Comparison of ENCODE assay signal across 8 mouse cellular contexts in the genomic region with DNA sequence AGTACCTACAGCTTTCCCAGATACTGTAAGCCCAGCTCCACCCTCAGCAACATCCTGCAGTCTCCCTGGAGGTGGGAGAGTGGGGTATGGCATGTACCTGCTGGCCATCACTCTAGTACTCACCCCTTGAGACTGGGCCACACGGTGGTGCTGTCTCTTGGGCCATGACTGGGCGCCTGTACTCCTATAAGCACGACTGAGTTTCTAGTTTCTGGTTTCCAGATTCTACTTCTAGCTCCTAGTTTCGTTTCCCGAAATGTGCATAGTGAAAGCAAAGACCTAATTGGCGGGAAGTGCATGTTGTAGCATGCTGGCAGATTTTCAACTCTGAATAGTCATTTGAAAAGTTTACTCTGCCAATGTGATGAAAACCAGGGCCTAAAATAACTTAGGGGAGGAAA. TPM values are rescaled to one million over a fixed set of nuclear protein-coding genes. Genes with fewer than 3 reads are reported as not detected.
DNase-seq lines count a peak whose midpoint lies in the region; ATAC-seq and TF ChIP-seq lines count a peak whose summit lies in the region.

A gene (minus strand): TSS at position 227 of the 401 bp plus-strand sequence.

- no peak within 1 kb of the TSS for H3K4me3 ChIP-seq in forebrain, postnatal 0 days (ENCODE audit: low read depth, low read length)
- H3K4me3 ChIP-seq in forebrain, embryonic 12.5 days (replicated peaks): no peak within 1 kb of the TSS
- peak within 1 kb of the TSS in 1 of 3 experiments; percentile 3 for H3K4me3 ChIP-seq in CH12.LX (replicated peaks in 1 of 3; ENCODE audit: low read depth in 2 of 3, low read length in 2 of 3, poor library complexity in 1 of 3)
- H3K4me3 ChIP-seq in intestine, postnatal 0 days (ENCODE audit: low read depth, low read length): no peak within 1 kb of the TSS
- no peak within 1 kb of the TSS for H3K4me3 ChIP-seq in forebrain, embryonic 13.5 days

- TF ChIP-seq RAD21 in CH12.LX (IDR thresholded peaks at IDR 0.05; ENCODE audit: low read depth, low read length): peak; percentile 67

- dilution Hi-C loops in CH12.LX (cut with MboI; ENCODE audit: extremely low pct_ligation_motif_present, extremely low pct_unique_long_range_greater_than_20kb, low sequenced_read_pairs): no loop called here

- H3K4me1 ChIP-seq in forebrain, postnatal 0 days (ENCODE audit: insufficient read depth): no peaks in the 10 kb centered on the region
- H3K4me1 ChIP-seq in forebrain, embryonic 12.5 days: no peaks in the 10 kb centered on the region
- H3K4me1 ChIP-seq in CH12.LX (ENCODE audit: control insufficient read depth in 1 of 2, insufficient read depth in 2 of 2): peaks cover 4 to 21% of the 10 kb centered on the region in 2 experiments
- no peaks in the 10 kb centered on the region for H3K4me1 ChIP-seq in intestine, postnatal 0 days (replicated peaks; ENCODE audit: control insufficient read depth, insufficient read depth, low read length)
- no peaks in the 10 kb centered on the region for H3K4me1 ChIP-seq in forebrain, embryonic 13.5 days

- in situ Hi-C loops in CH12.LX (cut with MboI; ENCODE audit: low pct_ligation_motif_present, low pct_unique_long_range_greater_than_20kb, low sequenced_read_pairs): no loop called here

- H3K27me3 ChIP-seq in forebrain, postnatal 0 days (ENCODE audit: insufficient read depth, low read length): no peaks in the 10 kb centered on the region
- H3K27me3 ChIP-seq in forebrain, embryonic 12.5 days: no peaks in the 10 kb centered on the region
- H3K27me3 ChIP-seq in CH12.LX (replicated peaks): no peaks in the 10 kb centered on the region
- no peaks in the 10 kb centered on the region for H3K27me3 ChIP-seq in intestine, postnatal 0 days (replicated peaks; ENCODE audit: control insufficient read depth, insufficient read depth, low read length)
- no peaks in the 10 kb centered on the region for H3K27me3 ChIP-seq in forebrain, embryonic 13.5 days

- TF ChIP-seq EP300 in CH12.LX (IDR thresholded peaks at IDR 0.05; ENCODE audit: low read length): peak; percentile 81

- no peaks in the 10 kb centered on the region for H3K79me2 ChIP-seq in CH12.LX (replicated peaks; ENCODE audit: control insufficient read depth, extremely low read depth, insufficient read depth, poor library complexity, severe bottlenecking)

- no peak within 1 kb of the TSS for H3K9ac ChIP-seq in forebrain, postnatal 0 days
- H3K9ac ChIP-seq in forebrain, embryonic 12.5 days: no peak within 1 kb of the TSS
- no peak within 1 kb of the TSS for H3K9ac ChIP-seq in CH12.LX (ENCODE audit: insufficient read depth, low read depth)
- H3K9ac ChIP-seq in intestine, postnatal 0 days (ENCODE audit: low read depth, low read length): no peak within 1 kb of the TSS
- H3K9ac ChIP-seq in forebrain, embryonic 13.5 days: no peak within 1 kb of the TSS

- no peak within 1 kb of the TSS for H3K27ac ChIP-seq in forebrain, postnatal 0 days (ENCODE audit: low read depth, low read length)
- no peak within 1 kb of the TSS for H3K27ac ChIP-seq in forebrain, embryonic 12.5 days
- H3K27ac ChIP-seq in CH12.LX (ENCODE audit: insufficient read depth, low read depth): no peak within 1 kb of the TSS
- peak within 1 kb of the TSS; percentile 70 for H3K27ac ChIP-seq in intestine, postnatal 0 days (ENCODE audit: low read depth, low read length)
- no peak within 1 kb of the TSS for H3K27ac ChIP-seq in forebrain, embryonic 13.5 days

- DNase-seq in forebrain, postnatal 0 days: peak; percentile 14
- peak; percentile 85 for DNase-seq in CH12.LX (ENCODE audit: extremely low read depth)
- peak; percentile 40 for DNase-seq in fibroblast of lung, adult 2 months (ENCODE audit: low read depth)
- no peak for DNase-seq in cerebellum, postnatal 10 days

- H3K9me3 ChIP-seq in forebrain, postnatal 0 days (ENCODE audit: low read length): no peaks in the 10 kb centered on the region
- H3K9me3 ChIP-seq in forebrain, embryonic 12.5 days: no peaks in the 10 kb centered on the region
- no peaks in the 10 kb centered on the region for H3K9me3 ChIP-seq in CH12.LX (replicated peaks; ENCODE audit: low read length)
- H3K9me3 ChIP-seq in intestine, postnatal 0 days (ENCODE audit: control insufficient read depth): no peaks in the 10 kb centered on the region
- H3K9me3 ChIP-seq in forebrain, embryonic 13.5 days (replicated peaks): no peaks in the 10 kb centered on the region

- ATAC-seq in forebrain, postnatal 0 days: no peak
- ATAC-seq in forebrain, embryonic 12.5 days (ENCODE audit: low FRiP score): no peak
- ATAC-seq in intestine, postnatal 0 days: peak; percentile 25; the same call in 1 of the 2 replicates
- ATAC-seq in megakaryocyte, adult 5-6 weeks (ENCODE audit: poor library complexity, severe bottlenecking): peak; percentile 91
- no peak for ATAC-seq in forebrain, embryonic 13.5 days

- H3K4me2 ChIP-seq in forebrain, postnatal 0 days (ENCODE audit: low read depth): no peak within 1 kb of the TSS
- no peak within 1 kb of the TSS for H3K4me2 ChIP-seq in forebrain, embryonic 12.5 days
- H3K4me2 ChIP-seq in CH12.LX (ENCODE audit: insufficient read depth, low read depth, poor library complexity, severe bottlenecking): 0 out of 2 replicates have a peak within 1 kb of the TSS, but pooled peaks have one; percentile 9
- H3K4me2 ChIP-seq in intestine, postnatal 0 days (replicated peaks; ENCODE audit: low read depth): peak within 1 kb of the TSS; percentile 45
- no peak within 1 kb of the TSS for H3K4me2 ChIP-seq in forebrain, embryonic 13.5 days

- TF ChIP-seq CTCF in forebrain, postnatal 0 days (IDR thresholded peaks at IDR 0.05; ENCODE audit: low read depth): no peak
- TF ChIP-seq CTCF in CH12.LX (conservative IDR thresholded peaks at IDR 0.05 in 1 of 2, IDR thresholded peaks at IDR 0.05 in 1 of 2; ENCODE audit: low read depth in 2 of 2, low read length in 2 of 2): peak in 1 of 2 experiments; percentile 72; a peak in 2 of 4 replicates
- peak; percentile 54 for TF ChIP-seq CTCF in intestine, postnatal 0 days (IDR thresholded peaks at IDR 0.05; ENCODE audit: low read depth)

- no peaks in the 10 kb centered on the region for H3K36me3 ChIP-seq in forebrain, postnatal 0 days (ENCODE audit: insufficient read depth)
- H3K36me3 ChIP-seq in forebrain, embryonic 12.5 days (replicated peaks): no peaks in the 10 kb centered on the region
- no peaks in the 10 kb centered on the region for H3K36me3 ChIP-seq in CH12.LX (replicated peaks in 1 of 2; ENCODE audit: control insufficient read depth in 1 of 2, insufficient read depth in 1 of 2, low read length in 1 of 2)
- no peaks in the 10 kb centered on the region for H3K36me3 ChIP-seq in intestine, postnatal 0 days (ENCODE audit: control insufficient read depth, insufficient read depth)
- no peaks in the 10 kb centered on the region for H3K36me3 ChIP-seq in forebrain, embryonic 13.5 days (ENCODE audit: poor library complexity, severe bottlenecking)

- 73% methylated on average over 6 of the region's 6 CpGs for WGBS in forebrain, postnatal 0 days
- 83% methylated on average over 6 of the region's 6 CpGs for WGBS in forebrain, embryonic 12.5 days
- WGBS in intestine, postnatal 0 days: 59% methylated on average over 6 of the region's 6 CpGs
- WGBS in forebrain, embryonic 13.5 days: 83% methylated on average over 6 of the region's 6 CpGs

- no peak for TF ChIP-seq POLR2A in CH12.LX (IDR thresholded peaks at IDR 0.05; ENCODE audit: low read depth, low read length)

TF ChIP-seq in CH12.LX, 34 proteins besides CTCF, POLR2A, EP300 and RAD21:
- TF ChIP-seq MYC (IDR thresholded peaks at IDR 0.05; ENCODE audit: low read depth, low read length) (peak; percentile 74), SMC3 (IDR thresholded peaks at IDR 0.05; ENCODE audit: low read depth, low read length) (peak; percentile 68), TCF12 (IDR thresholded peaks at IDR 0.05; ENCODE audit: low read depth, low read length) (peak; percentile 47; the same call in 1 of the 2 replicates), KAT2A (IDR thresholded peaks at IDR 0.05; ENCODE audit: insufficient replicate concordance, low read length) (no peak), E2F4 (IDR thresholded peaks at IDR 0.05; ENCODE audit: insufficient replicate concordance, low read depth, low read length) (0 out of 2 replicates have a peak, but pooled peaks have one; percentile 77), JUN (IDR thresholded peaks at IDR 0.05; ENCODE audit: insufficient read depth, low read depth, low read length) (peak; percentile 33; the same call in 1 of the 2 replicates), JUND (conservative IDR thresholded peaks at IDR 0.05; ENCODE audit: low read depth, low read length) (peak; percentile 72), NRF1 (IDR thresholded peaks at IDR 0.05; ENCODE audit: low read depth, low read length) (no peak), IRF4 (IDR thresholded peaks at IDR 0.05; ENCODE audit: low read depth, low read length) (peak; percentile 92), ETS1 (conservative IDR thresholded peaks at IDR 0.05; ENCODE audit: low read depth, low read length) (peak; percentile 60), PAX5 (IDR thresholded peaks at IDR 0.05; ENCODE audit: low read length) (no peak), BHLHE40 (IDR thresholded peaks at IDR 0.05; ENCODE audit: low read depth, low read length) (peak; percentile 68), SIN3A (IDR thresholded peaks at IDR 0.05; ENCODE audit: low read length) (no peak), USF1 (IDR thresholded peaks at IDR 0.05; ENCODE audit: low read depth, low read length) (no peak), MAX (IDR thresholded peaks at IDR 0.05; ENCODE audit: low read length) (peak; percentile 59; the same call in 1 of the 2 replicates), HCFC1 (IDR thresholded peaks at IDR 0.05; ENCODE audit: low read depth, low read length) (no peak), NELFE (IDR thresholded peaks at IDR 0.05; ENCODE audit: low read depth, low read length) (no peak), MEF2A (IDR thresholded peaks at IDR 0.05; ENCODE audit: borderline replicate concordance, low read depth, low read length) (peak; percentile 86; the same call in 1 of the 2 replicates)

RNA-seq across cellular contexts. Expression of the gene that starts here (rescaled TPM):
- 0.69 and 1.00 TPM in 2 replicates for total RNA-seq in forebrain, postnatal 0 days (2014; rRNA removed)
- 0.49 and 0.85 TPM in 2 replicates for polyA plus RNA-seq in forebrain, postnatal 0 days (2015; fragmentation: Nextera tagmentation; extraction: Ambion mirVana)
- polyA plus RNA-seq in forebrain, embryonic 12.5 days (2016; fragmentation: Nextera tagmentation; extraction: Ambion mirVana): 0.19 and 0.24 TPM in 2 replicates
- total RNA-seq in CH12.LX (2012; rRNA removed) (2.4 and 2.5 TPM in 2 replicates), CH12.LX (2014; rRNA removed) (11.7 and 12.2 TPM in 2 replicates)
- 21.7 and 25.7 TPM in 2 replicates for polyA plus RNA-seq in CH12.LX (2012; ENCODE audit: insufficient read length, low read depth)
- polyA plus RNA-seq in intestine, postnatal 0 days (2015; fragmentation: Nextera tagmentation; extraction: Ambion mirVana): 4.5 and 5.1 TPM in 2 replicates
- 8.1 and 12.3 TPM in 2 replicates for total RNA-seq in megakaryocyte, adult 5-6 weeks (2015)
- total RNA-seq in megakaryocyte, adult 5-6 weeks (2017): 17.4 and 20.1 TPM in 2 replicates
- 0.17 TPM in 1 of 2 replicates, not detected in the other for polyA plus RNA-seq in forebrain, embryonic 13.5 days (2015; fragmentation: Nextera tagmentation; extraction: Ambion mirVana)

Comparison
In these comparisons a context has a peak if more than half of its experiments do, and no peak if none do; other contexts are left out.
1. Peak in DNase-seq in forebrain, postnatal 0 days; RNA of the gene not detected or under 1 TPM.
2. ATAC-seq: peak in intestine, postnatal 0 days (single experiment) and megakaryocyte, adult 5-6 weeks (single experiment); none in forebrain, postnatal 0 days (single experiment), forebrain, embryonic 12.5 days (single experiment) and forebrain, embryonic 13.5 days (single experiment).
3. DNase-seq: peak in CH12.LX (single experiment) and fibroblast of lung, adult 2 months (single experiment); none in cerebellum, postnatal 10 days (0 of 2).
4. H3K4me2 ChIP-seq: peak in CH12.LX (single experiment) and intestine, postnatal 0 days (single experiment); none in forebrain, postnatal 0 days (single experiment), forebrain, embryonic 12.5 days (single experiment) and forebrain, embryonic 13.5 days (single experiment).